Mouse (Mus musculus) right cerebral cortex, adult 18-20 months (tissue): ENCODE measurements around the gene Akt2.

ENCODE experiments used
- DNase-seq: peaks from one replicate; pipeline ENCODE4 v3.0.0; 2022; ENCODE audit warnings: mixed read lengths

Gene Akt2

GRCm38 (mm10) chr7:27673575-27674131 lies 82.3 kb downstream of the Akt2 start:
- DNase-seq = no peak

GRCm38 (mm10) chr7:27674195-27674521 lies 82.8 kb downstream of the Akt2 start:
- no peak for DNase-seq

- DNase-seq = peak; percentile 96
Measured at GRCm38 (mm10) chr7:27674522-27675221, 83.3 kb downstream of the Akt2 start, which contains the start of gene Map3k10. Gene Map3k10, minus strand, starts transcription at chr7:27674598.

GRCm38 (mm10) chr7:27675222-27675612 lies 83.9 kb downstream of the Akt2 start:
- DNase-seq = no peak

- no peak for DNase-seq
Measured at GRCm38 (mm10) chr7:27683218-27683617, 91.9 kb downstream of the Akt2 start.

GRCm38 (mm10) chr7:27685220-27685619 lies 93.9 kb downstream of the Akt2 start:
- DNase-seq = no peak

DNA sequence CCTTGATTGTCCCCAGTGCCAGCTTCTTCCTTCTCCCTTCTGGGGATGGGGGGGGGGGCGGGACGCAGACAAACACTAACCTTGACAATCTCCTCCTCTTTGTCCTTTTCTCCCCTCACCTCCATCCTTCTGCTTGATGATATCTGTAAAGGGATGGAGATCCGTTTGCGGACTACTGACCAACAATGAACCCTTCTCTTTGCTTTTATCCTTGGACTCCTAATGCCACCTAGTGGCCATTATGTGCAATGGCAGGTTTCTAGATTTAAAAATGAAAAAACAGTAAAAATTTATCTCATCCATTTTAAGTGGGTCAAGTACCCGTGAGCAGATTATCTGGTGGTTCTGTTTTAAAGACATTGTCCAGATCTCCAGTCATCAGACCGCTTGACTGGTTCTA lies 94.3 kb downstream of the Akt2 start:
- DNase-seq = no peak

DNA sequence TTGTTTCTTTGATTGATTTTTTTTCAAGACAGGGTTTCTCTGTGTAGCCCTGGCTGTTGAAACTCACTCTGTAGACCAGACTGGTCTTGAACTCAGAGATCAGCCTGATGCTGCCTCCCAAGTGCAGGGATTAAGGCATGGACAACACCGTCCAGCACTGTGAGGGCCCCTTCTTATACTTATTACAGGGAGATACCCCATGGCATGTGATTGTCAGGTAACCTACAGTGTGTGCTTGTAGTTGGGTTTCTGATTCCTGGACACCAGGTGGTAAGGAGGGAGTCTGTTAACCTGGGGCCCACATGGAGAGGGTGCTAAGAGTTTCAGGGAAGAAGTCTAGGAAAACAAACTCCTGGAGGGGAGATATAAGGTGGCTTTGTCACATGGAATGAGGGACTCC lies 95.7 kb downstream of the Akt2 start:
- DNase-seq = no peak

- no peak for DNase-seq
Measured at GRCm38 (mm10) chr7:27687836-27688235, 96.5 kb downstream of the Akt2 start.

GRCm38 (mm10) chr7:27688246-27688788 lies 97.0 kb downstream of the Akt2 start:
- no peak for DNase-seq

- DNase-seq = peak; percentile 97
Measured at GRCm38 (mm10) chr7:27688815-27689612, 97.7 kb downstream of the Akt2 start, which contains the start of gene Zfp607b. Gene Zfp607b, plus strand, starts transcription at chr7:27689340.
